Mouse (Mus musculus) urinary bladder, postnatal 25 days (tissue): Measurements from ENCODE around the gene Capn9.

Experiments used
- DNase-seq: peaks from one replicate; pipeline ENCODE4 v3.0.0; 2022; ENCODE audit warnings: low spot score

Capn9 gene

GRCm38 (mm10) chr8:124575811-124576210, at the start of gene Capn9:
Capn9 (plus strand) TSS chr8:124576111.
- DNase-seq = no peak

DNA sequence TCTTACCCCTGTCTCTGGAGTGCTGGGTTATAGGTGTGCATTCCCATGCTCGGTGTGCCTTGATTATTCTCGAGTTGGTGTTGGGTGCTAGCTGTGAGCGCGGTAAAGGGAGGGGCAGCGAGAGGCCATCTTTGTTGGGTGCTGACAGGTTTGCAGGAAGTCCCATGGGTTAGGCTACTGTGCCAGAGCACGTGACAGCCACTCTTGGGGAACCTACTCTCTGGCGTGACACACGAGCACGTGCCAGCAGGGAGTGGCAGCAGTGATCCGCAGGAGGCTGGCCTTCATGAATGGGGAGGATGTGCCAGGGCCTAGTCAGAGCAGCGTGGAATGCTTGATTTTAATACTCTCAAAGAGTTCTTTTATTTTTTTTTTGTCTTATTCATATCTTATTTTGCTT, 49.6 kb upstream of the Capn9 start:
- DNase-seq = no peak

- DNase-seq = no peak
Measured at GRCm38 (mm10) chr8:124530076-124530475, 45.8 kb upstream of the Capn9 start.

DNA sequence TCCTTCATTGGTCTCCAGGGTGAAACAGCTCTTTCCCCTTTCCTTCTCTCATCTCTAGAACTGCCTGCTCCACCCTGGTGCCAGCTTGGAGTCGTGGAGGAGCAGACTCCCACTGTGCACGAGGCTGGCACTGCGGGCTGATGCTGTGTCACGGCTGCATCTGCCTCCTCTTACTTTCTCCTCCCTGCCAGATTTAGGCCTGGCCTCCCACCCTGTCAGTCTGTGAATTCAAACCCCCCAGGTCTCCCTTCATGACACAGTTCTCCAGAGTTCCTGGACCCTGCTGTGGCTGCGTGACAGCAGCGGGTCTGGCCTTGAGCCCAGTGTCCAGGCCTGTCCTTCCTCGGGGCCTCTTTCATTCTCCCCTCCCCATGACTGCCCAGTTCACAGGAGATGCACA, 45.4 kb upstream of the Capn9 start:
- no peak for DNase-seq

- DNase-seq = no peak
Measured at GRCm38 (mm10) chr8:124530996-124531395, 44.9 kb upstream of the Capn9 start.

DNA sequence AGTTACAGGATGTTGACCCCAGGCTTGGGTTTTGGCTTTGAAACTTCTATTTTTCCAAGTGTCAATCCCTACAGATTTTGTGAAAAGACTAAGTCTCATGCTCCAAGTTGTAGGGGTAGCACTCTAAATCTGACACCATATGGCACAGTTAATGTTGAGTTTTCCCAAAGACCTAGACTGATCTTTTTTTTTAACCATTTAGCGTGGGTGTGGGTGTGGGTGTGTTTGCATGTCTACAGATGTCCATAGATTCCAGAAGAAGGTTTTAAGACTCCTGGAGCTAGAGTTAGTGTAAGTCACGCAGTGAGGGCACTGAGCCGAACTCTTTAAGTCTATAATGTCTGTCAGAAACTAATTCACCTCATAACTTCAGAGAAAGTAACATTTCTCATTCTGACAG, 43.3 kb upstream of the Capn9 start:
- no peak for DNase-seq

GRCm38 (mm10) chr8:124535451-124535850, 40.5 kb upstream of the Capn9 start:
- DNase-seq = no peak

DNA sequence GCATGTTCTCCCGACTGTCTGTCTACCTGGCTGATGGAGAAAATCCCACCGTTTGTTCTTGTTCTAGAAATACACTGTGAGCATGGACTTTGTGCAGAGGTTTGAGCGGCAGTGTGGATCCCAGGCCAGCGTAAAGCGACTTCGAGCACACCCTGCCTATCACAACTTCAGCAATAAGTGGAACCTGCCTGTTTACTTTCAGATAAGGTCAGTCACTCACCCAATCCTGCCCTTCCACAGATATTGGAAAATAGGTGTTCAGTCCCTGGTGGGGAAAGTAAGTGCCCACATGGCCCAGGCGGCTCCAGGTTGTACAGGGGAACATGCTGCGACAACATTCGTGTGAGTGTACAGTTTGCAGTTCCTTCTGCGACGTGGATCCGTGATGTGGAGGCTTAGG, 35.0 kb upstream of the Capn9 start:
- DNase-seq = no peak

DNA sequence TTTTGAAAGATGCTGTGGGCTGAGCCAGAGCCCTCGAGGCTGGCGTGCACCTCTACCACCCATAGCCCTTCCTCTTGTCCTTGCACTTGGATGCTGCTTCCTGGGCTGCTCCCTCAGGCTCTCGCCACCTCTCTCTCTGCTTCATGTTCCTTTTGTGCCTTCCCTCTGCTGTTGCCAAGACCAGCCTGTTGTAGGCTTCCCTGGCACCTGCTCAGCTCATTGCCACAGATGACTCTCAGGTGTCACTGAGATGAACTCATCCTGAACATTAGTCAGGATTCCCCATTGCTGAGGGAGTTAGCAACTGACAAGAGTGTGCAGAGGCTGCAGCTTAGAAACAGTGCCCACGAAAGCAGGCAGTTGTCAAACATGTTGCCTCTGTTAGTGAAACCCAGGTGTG, 33.9 kb upstream of the Capn9 start:
- no peak for DNase-seq

GRCm38 (mm10) chr8:124543272-124543671, 32.6 kb upstream of the Capn9 start:
- no peak for DNase-seq

GRCm38 (mm10) chr8:124546371-124546770, 29.5 kb upstream of the Capn9 start:
- no peak for DNase-seq

- DNase-seq = no peak
Measured at GRCm38 (mm10) chr8:124546815-124547214, 29.1 kb upstream of the Capn9 start.

DNA sequence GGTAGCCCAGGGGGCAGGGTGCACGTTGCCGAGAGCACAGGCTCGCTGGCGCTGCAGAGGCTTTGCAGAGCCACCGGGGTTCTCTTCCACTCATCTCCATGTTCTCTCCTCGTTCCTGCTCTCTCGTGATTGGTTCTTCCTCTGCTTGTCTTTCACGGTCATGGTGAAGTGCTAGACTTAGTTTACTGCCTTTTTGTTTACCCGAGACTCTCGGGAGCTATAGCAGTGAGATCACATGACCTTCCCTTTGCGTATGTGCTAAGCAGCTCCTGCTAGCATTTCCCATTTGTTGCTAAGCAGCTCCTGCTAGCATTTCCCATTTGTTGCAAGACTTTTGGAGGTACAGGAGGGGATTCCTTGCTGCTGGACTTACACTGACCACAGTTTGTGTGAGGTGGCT, 28.6 kb upstream of the Capn9 start:
- DNase-seq = no peak

DNA sequence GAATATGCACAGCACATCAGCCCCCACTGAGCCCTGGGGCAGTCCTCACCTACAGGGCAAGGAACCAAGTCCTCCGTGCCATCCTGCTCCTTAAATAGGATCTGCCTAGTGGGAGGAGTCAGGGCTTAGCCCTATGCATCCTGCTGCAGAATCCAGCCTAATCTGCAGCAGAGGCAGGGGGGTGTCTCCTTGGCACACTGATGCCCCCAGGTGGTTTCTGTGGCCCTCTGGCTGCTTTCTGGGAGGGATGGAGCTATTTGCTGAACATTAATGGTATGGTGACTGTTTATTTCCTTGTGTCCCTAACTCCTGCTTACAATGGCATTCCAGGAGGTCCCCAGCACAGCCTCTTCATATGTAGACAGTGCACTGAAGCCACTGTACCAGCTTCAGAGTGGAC, 27.7 kb upstream of the Capn9 start:
- DNase-seq = no peak

DNA sequence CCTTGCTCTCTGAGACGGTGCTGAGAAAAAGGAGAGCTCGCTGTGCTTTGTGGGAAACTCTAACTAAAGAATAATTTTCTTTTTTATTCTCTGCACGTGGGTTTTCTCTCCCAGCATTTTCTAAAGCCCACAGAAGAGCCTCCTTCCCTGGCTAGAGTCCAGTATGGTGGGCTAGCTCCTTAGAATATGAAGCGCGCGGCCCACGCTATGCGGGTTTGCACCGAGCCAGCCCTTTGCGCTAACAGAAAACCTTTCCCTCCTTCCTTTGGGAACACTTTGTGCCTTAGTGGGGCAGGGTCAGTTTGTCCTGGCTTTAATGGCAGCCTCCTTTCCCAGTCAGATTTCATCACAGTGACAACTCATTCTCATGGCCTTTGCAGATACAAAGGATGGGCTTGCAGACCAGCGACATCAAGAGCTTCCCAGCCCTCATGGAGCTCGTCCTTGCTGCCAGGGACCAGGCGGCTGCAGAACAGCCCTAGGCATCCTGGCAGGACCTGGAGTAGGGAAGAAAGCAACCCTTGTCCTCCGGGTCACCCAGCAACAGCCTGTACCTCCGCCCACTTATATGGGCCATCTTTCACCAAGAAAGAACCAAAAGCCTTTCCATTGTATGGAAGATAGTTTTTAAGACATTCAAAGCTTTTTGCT, 24.8 kb upstream of the Capn9 start:
- DNase-seq = no peak

DNA sequence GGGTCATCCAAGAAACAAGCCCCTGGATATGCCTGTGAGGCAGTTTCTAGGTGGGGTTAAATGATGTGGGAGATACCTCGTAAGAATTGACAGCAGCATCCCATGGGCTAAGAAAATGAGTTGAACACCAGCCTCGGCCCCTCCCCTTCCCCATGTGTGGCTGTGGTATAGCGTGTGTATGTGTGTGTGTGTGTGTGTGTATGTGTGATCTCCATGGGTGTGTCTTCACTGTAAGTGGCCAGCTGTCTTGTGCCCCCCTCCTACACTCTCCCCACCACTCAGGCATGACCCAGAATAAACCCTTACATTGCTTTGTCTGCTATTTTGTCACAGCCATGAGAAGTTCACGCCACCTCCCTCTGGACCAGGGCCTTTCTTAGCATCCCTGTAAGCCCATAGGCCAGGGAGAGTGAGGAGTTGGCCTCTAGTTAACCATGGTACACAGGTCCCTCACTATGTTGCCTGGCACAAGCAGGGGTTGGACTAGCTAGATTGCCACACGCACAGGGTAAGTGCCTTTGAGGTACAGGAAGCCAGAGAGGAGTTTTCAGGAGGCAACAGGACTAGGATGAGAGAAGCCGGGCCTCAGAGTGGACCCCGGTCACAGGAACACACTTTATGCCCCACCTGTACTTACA, 20.7 kb upstream of the Capn9 start:
- no peak for DNase-seq

DNA sequence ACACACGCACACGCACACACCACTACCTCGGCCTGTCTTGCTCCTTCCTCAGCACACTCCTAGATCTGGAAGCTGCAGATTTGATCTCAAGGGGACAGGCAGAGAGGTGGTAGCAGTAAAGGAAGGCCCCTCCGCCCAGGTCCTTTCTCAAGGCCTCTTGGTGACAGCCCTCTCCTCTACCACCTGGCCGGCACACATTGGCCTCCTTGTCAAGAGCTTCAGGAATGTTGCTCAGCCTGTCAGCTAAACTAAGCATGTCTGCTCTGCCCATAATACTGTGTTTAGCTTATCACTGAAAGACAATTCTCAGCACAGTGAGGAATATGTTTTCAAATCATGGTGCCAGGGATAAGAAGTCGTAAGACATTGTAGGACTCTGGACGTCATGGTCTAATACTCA, 19.7 kb upstream of the Capn9 start:
- no peak for DNase-seq

GRCm38 (mm10) chr8:124556658-124557057, 19.3 kb upstream of the Capn9 start:
- DNase-seq = no peak

GRCm38 (mm10) chr8:124557476-124557875, 18.4 kb upstream of the Capn9 start:
- DNase-seq = no peak

DNA sequence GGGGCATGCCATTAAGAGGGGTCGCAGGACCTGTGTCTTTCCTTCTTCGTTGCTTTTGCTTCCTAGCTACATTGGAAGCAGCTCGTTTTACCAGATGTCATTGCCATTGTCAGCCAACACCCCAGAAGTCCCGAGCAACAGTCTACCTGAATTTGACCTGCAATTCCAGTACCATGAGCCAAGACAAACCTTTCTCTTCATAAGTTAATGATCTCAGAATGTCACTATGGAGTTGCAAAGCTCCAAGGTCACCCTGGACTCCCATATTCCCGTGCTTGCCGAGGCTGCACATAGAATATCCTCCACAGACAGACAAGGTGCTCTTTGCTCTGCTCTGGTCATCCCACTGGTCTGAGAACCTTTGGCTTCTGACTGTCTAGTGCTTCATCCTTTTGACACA, 8.8 kb upstream of the Capn9 start:
- no peak for DNase-seq

DNA sequence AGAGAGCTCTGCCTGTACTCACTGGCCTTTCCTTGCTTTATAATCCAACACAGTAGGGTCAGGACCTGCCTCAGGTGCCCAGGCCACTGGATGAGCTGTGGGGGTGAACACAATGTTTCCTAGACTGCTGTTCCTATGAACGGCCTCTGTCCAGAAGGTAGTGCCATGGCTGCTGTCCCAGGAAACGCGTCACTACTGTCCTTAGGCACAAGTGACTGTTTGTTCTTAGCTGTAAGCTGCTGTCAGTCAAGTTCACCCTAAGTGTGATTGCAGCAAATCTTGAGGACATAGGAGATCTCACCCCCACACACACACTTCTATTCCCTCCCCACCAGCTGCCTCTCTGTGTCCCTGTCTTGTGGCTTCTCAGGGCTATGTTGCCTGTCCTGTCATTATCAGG, 8.3 kb upstream of the Capn9 start:
- no peak for DNase-seq

DNA sequence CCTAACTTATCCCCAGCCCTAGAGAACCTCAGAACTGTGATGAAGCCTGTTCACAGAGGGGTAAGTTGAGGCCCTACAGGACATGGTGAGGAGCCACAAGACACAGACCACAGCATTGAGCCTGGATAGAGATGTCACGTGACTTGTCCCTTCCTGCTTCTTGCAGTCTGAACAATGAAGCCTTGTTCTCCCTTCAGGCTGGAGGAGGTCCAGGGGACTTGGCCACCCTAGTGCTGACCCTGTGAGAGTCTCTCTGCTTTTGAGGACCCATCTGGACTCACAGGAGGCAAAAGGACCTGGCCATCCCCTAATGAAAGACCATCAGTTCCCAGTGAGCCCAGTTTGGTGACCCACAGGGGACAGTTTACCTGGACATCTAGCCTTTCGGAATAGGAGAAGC, 6.8 kb upstream of the Capn9 start:
- no peak for DNase-seq

DNA sequence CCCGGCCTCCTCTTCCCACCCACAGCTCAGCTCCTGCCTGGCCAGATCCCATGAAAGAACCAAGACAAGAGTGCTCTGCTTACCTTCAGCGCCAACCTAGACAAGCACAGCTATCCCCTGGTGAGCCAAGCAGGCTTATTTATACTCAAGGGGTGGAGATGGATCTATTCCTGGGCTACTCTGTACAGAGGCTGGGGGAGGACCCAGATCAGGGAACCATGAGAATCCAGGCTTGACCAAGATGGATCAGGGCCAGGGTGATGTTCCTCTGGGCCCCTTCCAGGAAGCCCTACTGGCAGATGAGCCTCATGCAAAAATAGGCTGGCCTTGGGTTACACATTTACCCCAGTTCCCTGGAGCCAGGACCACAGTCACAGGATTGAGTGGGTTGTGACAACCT, 6.3 kb upstream of the Capn9 start, which contains the start of gene Agt:
Agt (minus strand) TSS at position 114 of the 400 bp plus-strand sequence.
- no peak for DNase-seq
